In the genomic region with DNA sequence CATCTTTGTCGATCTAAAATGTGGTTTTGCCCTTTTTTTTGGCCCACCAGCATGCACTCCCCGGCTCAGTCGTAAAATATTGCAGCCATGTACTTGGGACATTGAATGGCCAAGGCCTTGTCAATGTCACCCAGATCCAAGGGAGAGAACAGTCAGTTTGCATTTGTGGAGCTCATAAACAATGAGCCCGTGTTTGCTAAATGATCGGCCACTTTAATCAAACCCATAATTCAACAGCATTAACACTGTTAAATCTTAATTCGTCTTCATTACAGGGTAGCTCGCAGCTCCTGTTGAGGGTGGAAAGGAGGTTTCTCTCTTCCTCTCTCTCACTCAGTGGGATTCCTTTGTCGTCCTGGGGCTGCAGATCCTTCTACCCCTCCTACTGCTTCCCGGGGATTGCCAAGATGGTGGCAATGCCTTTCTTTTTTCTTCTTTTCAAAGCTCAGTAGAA, we compare ENCODE assay signal across 9 mouse cellular contexts.
DNase-seq lines count a peak whose midpoint lies in the region; ATAC-seq and TF ChIP-seq lines count a peak whose summit lies in the region.
"Had no signal": no experiment of that assay in that cellular context is flagged by ENCODE, and none has a peak within 500 bp of the region (broad histone marks: within the 10 kb centered on the region; RNA-seq: fewer than 3 reads in every experiment).

No protein-coding gene starts in this region.

- no peak for TF ChIP-seq POLR2A in limb, embryonic 14.5 days (IDR thresholded peaks at IDR 0.05; ENCODE audit: borderline replicate concordance, extremely low read depth, insufficient read depth, insufficient read length)

- peak overlapping the region; percentile 43 for H3K4me2 ChIP-seq in lung, embryonic 15.5 days
- peak overlapping the region; percentile 28 for H3K4me2 ChIP-seq in forebrain, embryonic 15.5 days (replicated peaks)
- H3K4me2 ChIP-seq in limb, embryonic 14.5 days (replicated peaks; ENCODE audit: low read depth, low read length, severe bottlenecking): peak overlapping the region; percentile 38
- peak overlapping the region; percentile 39 for H3K4me2 ChIP-seq in stomach, embryonic 16.5 days (ENCODE audit: low read depth, low read length)

- H3K9ac ChIP-seq in lung, embryonic 15.5 days: no peak overlapping the region
- H3K9ac ChIP-seq in forebrain, embryonic 15.5 days (replicated peaks): peak overlapping the region; percentile 43
- peak overlapping the region; percentile 38 for H3K9ac ChIP-seq in limb, embryonic 14.5 days (ENCODE audit: low read depth, low read length, severe bottlenecking)
- peak overlapping the region; percentile 2; the same call in 1 of the 2 replicates for H3K9ac ChIP-seq in stomach, embryonic 16.5 days (ENCODE audit: low read length)

- WGBS in lung, embryonic 15.5 days: 28% methylated on average over 9 of the region's 9 CpGs
- 3% methylated on average over 9 of the region's 9 CpGs for WGBS in forebrain, embryonic 15.5 days
- WGBS in limb, embryonic 14.5 days: 11% methylated on average over 9 of the region's 9 CpGs
- WGBS in stomach, embryonic 16.5 days: 29% methylated on average over 9 of the region's 9 CpGs

- no peaks in the 10 kb centered on the region for H3K27me3 ChIP-seq in lung, embryonic 15.5 days
- H3K27me3 ChIP-seq in forebrain, embryonic 15.5 days: no peaks in the 10 kb centered on the region
- no peaks in the 10 kb centered on the region for H3K27me3 ChIP-seq in limb, embryonic 14.5 days (ENCODE audit: control insufficient read depth, insufficient read depth, low read length)
- H3K27me3 ChIP-seq in stomach, embryonic 16.5 days (ENCODE audit: control insufficient read depth, insufficient read depth, low read length): 0 out of 2 replicates have a peak, but pooled peaks cover 3% of the 10 kb centered on the region

- H3K4me1 ChIP-seq in lung, embryonic 15.5 days: peaks cover 12% of the 10 kb centered on the region; the same call in 1 of the 2 replicates
- peaks cover 25% of the 10 kb centered on the region for H3K4me1 ChIP-seq in forebrain, embryonic 15.5 days
- peaks cover 16% of the 10 kb centered on the region for H3K4me1 ChIP-seq in limb, embryonic 14.5 days (ENCODE audit: control insufficient read depth, insufficient read depth, low read length)
- H3K4me1 ChIP-seq in stomach, embryonic 16.5 days (ENCODE audit: control insufficient read depth, insufficient read depth, low read length): no peaks in the 10 kb centered on the region; the same call in 1 of the 2 replicates

- ATAC-seq in lung, embryonic 15.5 days (ENCODE audit: borderline replicate concordance, extremely low read depth, low FRiP score, low TSS enrichment): no peak
- ATAC-seq in forebrain, embryonic 15.5 days (replicated peaks): peak; percentile 63
- peak; percentile 16; the same call in 1 of the 2 replicates for ATAC-seq in limb, embryonic 14.5 days (ENCODE audit: low FRiP score, low read depth)
- no peak for ATAC-seq in stomach, embryonic 16.5 days (ENCODE audit: insufficient read depth, low FRiP score)
- ATAC-seq in frontal cortex, adult (ENCODE audit: low TSS enrichment): no peak

- no peak overlapping the region for H3K4me3 ChIP-seq in lung, embryonic 15.5 days
- H3K4me3 ChIP-seq in forebrain, embryonic 15.5 days: no peak overlapping the region
- H3K4me3 ChIP-seq in limb, embryonic 14.5 days (replicated peaks; ENCODE audit: low read length): no peak overlapping the region
- no peak overlapping the region for H3K4me3 ChIP-seq in stomach, embryonic 16.5 days (replicated peaks; ENCODE audit: low read length)

- H3K27ac ChIP-seq in lung, embryonic 15.5 days: peak overlapping the region; percentile 27; the same call in 1 of the 2 replicates
- H3K27ac ChIP-seq in forebrain, embryonic 15.5 days (replicated peaks): peak overlapping the region; percentile 76
- peak overlapping the region; percentile 58 for H3K27ac ChIP-seq in limb, embryonic 14.5 days (replicated peaks; ENCODE audit: low read depth, low read length)
- no peak overlapping the region for H3K27ac ChIP-seq in stomach, embryonic 16.5 days (ENCODE audit: low read length)

- no peak for DNase-seq in lung, adult 18-20 months
- no peak for DNase-seq in limb, embryonic 14.5 days (ENCODE audit: low spot score)
- DNase-seq in kidney, postnatal 36 days: no peak
- no peak for DNase-seq in cerebellum, adult 8-10 months
- DNase-seq: cerebellum, adult 11 months had no signal

- H3K36me3 ChIP-seq in lung, embryonic 15.5 days: no peaks in the 10 kb centered on the region
- H3K36me3 ChIP-seq in forebrain, embryonic 15.5 days: no peaks in the 10 kb centered on the region
- H3K36me3 ChIP-seq in limb, embryonic 14.5 days (ENCODE audit: control insufficient read depth, insufficient read depth, low read length): no peaks in the 10 kb centered on the region
- H3K36me3 ChIP-seq in stomach, embryonic 16.5 days (ENCODE audit: control insufficient read depth, insufficient read depth, low read length): no peaks in the 10 kb centered on the region

- H3K9me3 ChIP-seq in lung, embryonic 15.5 days: no peaks in the 10 kb centered on the region
- H3K9me3 ChIP-seq in forebrain, embryonic 15.5 days: no peaks in the 10 kb centered on the region
- H3K9me3 ChIP-seq in limb, embryonic 14.5 days (ENCODE audit: control insufficient read depth, low read length): no peaks in the 10 kb centered on the region
- no peaks in the 10 kb centered on the region for H3K9me3 ChIP-seq in stomach, embryonic 16.5 days (replicated peaks; ENCODE audit: control insufficient read depth, low read length)

Comparison
In these comparisons a context has a peak if more than half of its experiments do, and no peak if none do; other contexts are left out.
1. ATAC-seq: peak in forebrain, embryonic 15.5 days (single experiment) and limb, embryonic 14.5 days (single experiment); none in lung, embryonic 15.5 days (single experiment), stomach, embryonic 16.5 days (single experiment) and frontal cortex, adult (single experiment).
2. Peak in every context shown above with its lines, with median percentiles within 50 percentile points of each other: H3K4me2 ChIP-seq.